Mouse (Mus musculus) bone marrow, adult 2 months (tissue): ENCODE results near the gene Nphs1. TPM values are rescaled to one million over a fixed set of nuclear protein-coding genes. Genes with fewer than 3 reads are reported as not detected.

ENCODE experiments used
- H3K27ac ChIP-seq: fragments of 200-500 bp; 2 replicates; pipeline ENCODE4 v1.5.1; 2012; ENCODE audit warnings: low read depth, mild to moderate bottlenecking, control low read depth, inconsistent platforms, low read length; ENCODE audit not compliant: control insufficient read depth, poor library complexity, insufficient read depth
- H3K4me1 ChIP-seq: fragments of 200-500 bp; 2 replicates; pipeline ENCODE4 v1.6.1; 2011; ENCODE audit warnings: low read length; ENCODE audit not compliant: control insufficient read depth, insufficient read depth
- H3K4me3 ChIP-seq: fragments of 200-500 bp; replicated peaks from 2 replicates; pipeline ENCODE3; 2011; ENCODE audit warnings: mild to moderate bottlenecking, low read depth, low read length, control low read depth; ENCODE audit not compliant: control insufficient read depth
- CTCF ChIP-seq: fragments of 200-500 bp; IDR thresholded peaks from 2 replicates; pipeline ENCODE4 v1.5.1; 2011; ENCODE audit warnings: low read length, control low read depth; ENCODE audit not compliant: control insufficient read depth, insufficient read depth
- POLR2A ChIP-seq: fragments of 200-500 bp; IDR thresholded peaks from 2 replicates; pipeline ENCODE4 v1.6.1; 2011; ENCODE audit warnings: low read depth, mild to moderate bottlenecking, control low read depth, low read length, borderline replicate concordance; ENCODE audit not compliant: control insufficient read depth
- WGBS: fragments of 180-500 bp; shearing (Covaris S2); methylation state at CpG from one replicate; pipeline ENCODE4 v1.1.7; 2018; 5-methylcytosine and 5-hydroxymethylcytosine counted together
- polyA plus RNA-seq: library from polyadenylated mRNA; stranded (reverse); fragments of >200 nt; gene quantifications from 2 replicates; pipeline ENCODE4 v1.2.4, GENCODE M21; 2011; ENCODE audit warnings: low replicate concordance; ENCODE audit not compliant: missing spikeins, insufficient read depth, insufficient read length

Gene Nphs1
- polyA plus RNA-seq, 1 experiment = 1.5 TPM

- Histone ChIP-seq H3K27ac (no peak overlapping the region), H3K4me3 (no peak overlapping the region), H3K4me1 (no peaks in the 10 kb centered on the region)
- TF ChIP-seq POLR2A = no peak
- no peak for TF ChIP-seq CTCF
- WGBS = 2% methylated on average over 38 of the region's 38 CpGs
Observed at GRCm38 (mm10) chr7:30444154-30444970, 13.8 kb upstream of the Nphs1 start.

- no peak for TF ChIP-seq POLR2A
- no peak for TF ChIP-seq CTCF
- H3K4me3 ChIP-seq = no peak within 1 kb of the TSS
- 1% methylated on average over 71 of the region's 72 CpGs for WGBS
Observed at GRCm38 (mm10) chr7:30444971-30445751, 13.0 kb upstream of the Nphs1 start, which contains the start of gene Aplp1. TSS of gene Aplp1 (minus strand) at chr7:30445535.

GRCm38 (mm10) chr7:30450241-30450640, 7.9 kb upstream of the Nphs1 start:
- no peak overlapping the region for H3K27ac ChIP-seq
- WGBS = 72% methylated on average over 7 of the region's 7 CpGs
- H3K4me1 ChIP-seq = peaks cover 1% of the 10 kb centered on the region; the same call in 1 of the 2 replicates
- TF ChIP-seq CTCF (no peak), POLR2A (no peak)
- H3K4me3 ChIP-seq = no peak overlapping the region

More at GRCm38 (mm10) chr7:30444971-30445751, 13.0 kb upstream of the Nphs1 start, which contains the start of gene Aplp1:
- Histone ChIP-seq H3K27ac (no peak within 1 kb of the TSS), H3K4me1 (no peaks in the 10 kb centered on the region)

- H3K4me1 ChIP-seq = peaks cover 1% of the 10 kb centered on the region; the same call in 1 of the 2 replicates
- TF ChIP-seq POLR2A (no peak), CTCF (no peak)
- WGBS = 14% methylated on average over 25 of the region's 25 CpGs
- H3K27ac ChIP-seq = no peak overlapping the region
- H3K4me3 ChIP-seq = no peak overlapping the region
Observed at GRCm38 (mm10) chr7:30453327-30453726, 4.8 kb upstream of the Nphs1 start.

GRCm38 (mm10) chr7:30453766-30454165, 4.3 kb upstream of the Nphs1 start:
- TF ChIP-seq CTCF (no peak), POLR2A (no peak)
- no peak overlapping the region for H3K4me3 ChIP-seq
- WGBS = 2% methylated on average over 25 of the region's 25 CpGs
- no peak overlapping the region for H3K27ac ChIP-seq
- H3K4me1 ChIP-seq = peaks cover 1% of the 10 kb centered on the region; the same call in 1 of the 2 replicates

- peaks cover 1% of the 10 kb centered on the region; the same call in 1 of the 2 replicates for H3K4me1 ChIP-seq
- no peak overlapping the region for H3K27ac ChIP-seq
- WGBS = 13% methylated on average over 6 of the region's 6 CpGs
- no peak overlapping the region for H3K4me3 ChIP-seq
- TF ChIP-seq POLR2A (no peak), CTCF (no peak)
Observed at GRCm38 (mm10) chr7:30454259-30454658, 3.9 kb upstream of the Nphs1 start.

- H3K4me1 ChIP-seq = peaks cover 1% of the 10 kb centered on the region; the same call in 1 of the 2 replicates
- no peak overlapping the region for H3K27ac ChIP-seq
- TF ChIP-seq CTCF = no peak
- TF ChIP-seq POLR2A = no peak
- 5% methylated on average over 9 of the region's 9 CpGs for whole genome bisulfite sequencing
- H3K4me3 ChIP-seq = no peak overlapping the region
Observed at GRCm38 (mm10) chr7:30456487-30456886, 1.6 kb upstream of the Nphs1 start.

- WGBS = 6% methylated on average over 31 of the region's 31 CpGs
- Histone ChIP-seq H3K4me1 (peaks cover 1% of the 10 kb centered on the region; the same call in 1 of the 2 replicates), H3K27ac (no peak overlapping the region), H3K4me3 (no peak overlapping the region)
- TF ChIP-seq CTCF = no peak
Observed at GRCm38 (mm10) chr7:30456911-30457628, 1.0 kb upstream of the Nphs1 start.

GRCm38 (mm10) chr7:30459484-30459883, 1.4 kb downstream of the Nphs1 start:
- no peaks in the 10 kb centered on the region for H3K4me1 ChIP-seq
- WGBS = 32% methylated on average over 6 of the region's 6 CpGs
- TF ChIP-seq CTCF = no peak
- no peak for TF ChIP-seq POLR2A
- H3K27ac ChIP-seq = no peak overlapping the region
- H3K4me3 ChIP-seq = no peak overlapping the region
